Mouse (Mus musculus) heart, embryonic 16.5 days (tissue): ENCODE results near the gene Rbm8a2. TPM values are rescaled to one million over a fixed set of nuclear protein-coding genes. Genes with fewer than 3 reads are reported as not detected.
"Not testable (repeated sequence)": the region's sequence is repeated elsewhere in the genome, so short reads cannot be mapped to it uniquely, and the experiment has no call there.

ENCODE experiments used
- ATAC-seq: fragments of 200-750 bp; cut with Nextera tagmentation; replicated peaks from 2 replicates; pipeline ENCODE4 v1.8.0; 2017; ENCODE audit warnings: moderate number of reproducible peaks; ENCODE audit not compliant: insufficient read depth, low FRiP score; ENCODE audit errors: extremely low read depth
- H3K27ac ChIP-seq: fragments of 300-500 bp; sonication (generic); 2 replicates; pipeline ENCODE4 v1.5.1; 2014; ENCODE audit warnings: mild to moderate bottlenecking, low read length, control low read depth, moderate library complexity
- H3K27me3 ChIP-seq: fragments of 300-500 bp; sonication (generic); 2 replicates; pipeline ENCODE4 v1.6.1; 2014; ENCODE audit warnings: low read length, mixed read lengths; ENCODE audit not compliant: control insufficient read depth, insufficient read depth
- H3K36me3 ChIP-seq: fragments of 300-500 bp; sonication (generic); 2 replicates; pipeline ENCODE4 v1.6.1; 2014; ENCODE audit not compliant: control insufficient read depth, insufficient read depth
- H3K4me1 ChIP-seq: fragments of 300-500 bp; sonication (generic); 2 replicates; pipeline ENCODE4 v1.6.1; 2014; ENCODE audit warnings: low read length, mixed read lengths; ENCODE audit not compliant: control insufficient read depth, insufficient read depth
- H3K4me2 ChIP-seq: fragments of 300-500 bp; sonication (generic); 2 replicates; pipeline ENCODE4 v1.6.1; 2014; ENCODE audit warnings: low read depth, mild to moderate bottlenecking, control low read depth, low read length
- H3K4me3 ChIP-seq: fragments of 300-500 bp; sonication (generic); 2 replicates; pipeline ENCODE4 v1.5.1; 2014; ENCODE audit warnings: mild to moderate bottlenecking, control low read depth, low read length
- H3K9ac ChIP-seq: fragments of 300-500 bp; sonication (generic); 2 replicates; pipeline ENCODE4 v1.6.1; 2014; ENCODE audit warnings: low read length, control low read depth
- H3K9me3 ChIP-seq: fragments of 300-500 bp; sonication (generic); replicated peaks from 2 replicates; pipeline ENCODE4 v1.6.1; 2016; ENCODE audit warnings: low read length; ENCODE audit not compliant: control insufficient read depth
- WGBS: fragments of 180-500 bp; shearing (Covaris S2); extraction: QIAGEN DNeasy Blood & Tissue Kit; methylation state at CpG from one replicate; pipeline ENCODE4 v1.1.7; 2014; 5-methylcytosine and 5-hydroxymethylcytosine counted together
- polyA plus RNA-seq: library from polyadenylated mRNA; unstranded; fragments of >200 nt; fragmentation: Nextera tagmentation; extraction: Ambion mirVana; gene quantifications from 2 replicates; pipeline ENCODE4 v1.2.1, GENCODE M21; 2015

Rbm8a2 gene
- 0.22 and 0.98 TPM in 2 replicates for polyA plus RNA-seq

DNA sequence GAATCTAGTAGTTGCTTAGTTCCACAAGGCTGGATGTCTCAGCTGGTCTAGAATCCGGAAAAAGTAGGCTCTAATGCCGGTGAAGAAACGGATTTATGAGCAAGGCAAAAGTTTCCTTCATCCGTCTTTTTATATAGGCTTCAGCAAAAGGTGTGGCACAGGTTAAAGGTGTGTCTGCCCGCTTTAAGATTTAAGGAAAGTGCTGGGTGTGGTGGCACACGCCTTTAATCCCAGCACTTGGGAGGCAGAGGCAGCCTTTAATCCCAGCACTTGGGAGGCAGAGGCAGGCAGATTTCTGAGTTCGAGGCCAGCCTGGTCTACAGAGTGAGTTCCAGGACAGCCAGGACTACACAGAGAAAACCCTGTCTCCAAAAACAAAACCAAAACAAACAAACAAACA lies at the start of gene Rbm8a2:
Gene Rbm8a2 (minus strand): TSS at position 101 of the 400 bp plus-strand sequence.
- not testable (repeated sequence) for H3K27ac ChIP-seq, H3K36me3 ChIP-seq, H3K4me3 ChIP-seq, H3K9ac ChIP-seq, H3K27me3 ChIP-seq, H3K4me2 ChIP-seq, H3K4me1 ChIP-seq, ATAC-seq, H3K9me3 ChIP-seq
- WGBS, result 88% methylated on average over 7 of the region's 7 CpGs

DNA sequence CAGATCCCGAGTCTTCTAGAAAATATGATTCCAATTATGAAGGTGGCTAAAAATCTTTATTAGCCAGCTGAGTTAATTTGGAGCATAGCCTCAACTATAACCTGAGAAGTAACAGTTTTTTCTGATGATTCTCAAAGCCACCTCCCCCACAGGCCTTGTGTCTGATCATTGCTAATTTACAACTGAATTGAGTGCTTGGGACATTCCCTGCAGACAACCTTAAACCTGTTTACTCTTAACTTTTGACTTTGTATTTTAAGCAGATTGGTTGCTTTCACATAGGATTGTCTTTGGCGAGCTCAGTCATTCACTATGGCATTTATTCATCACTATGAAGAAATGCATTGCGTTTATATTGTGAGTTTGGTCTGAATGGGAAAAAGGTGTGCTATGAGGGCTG lies 49.5 kb upstream of the Rbm8a2 start:
- ATAC-seq, result no peak
- 77% methylated on average over 3 of the region's 3 CpGs for WGBS
- no peaks in the 10 kb centered on the region for H3K9me3 ChIP-seq
- H3K36me3 ChIP-seq, result no peaks in the 10 kb centered on the region
- no peaks in the 10 kb centered on the region for H3K27me3 ChIP-seq
- H3K9ac ChIP-seq, result no peak overlapping the region
- no peak overlapping the region for H3K4me3 ChIP-seq
- H3K27ac ChIP-seq, result no peak overlapping the region
- H3K4me2 ChIP-seq, result no peak overlapping the region
- H3K4me1 ChIP-seq, result no peaks in the 10 kb centered on the region

DNA sequence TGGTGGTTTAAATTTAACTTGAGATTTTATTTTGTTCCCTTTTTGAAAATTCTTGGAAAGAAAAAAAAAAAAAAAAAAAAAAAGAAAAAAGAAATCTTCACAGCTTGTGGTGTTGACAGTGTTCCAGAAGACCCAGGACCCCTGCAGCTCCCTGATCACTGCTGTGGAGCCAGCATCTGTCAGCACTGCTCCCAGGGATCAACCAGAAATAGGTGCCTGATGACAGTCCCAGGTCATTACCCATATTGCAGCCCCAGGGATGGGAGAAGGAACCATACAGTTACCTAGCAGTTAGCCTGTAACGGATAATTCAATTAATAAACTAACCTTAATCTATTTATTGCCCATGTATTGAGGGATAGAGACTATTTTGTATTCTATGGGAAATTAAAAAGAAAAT lies 45.6 kb upstream of the Rbm8a2 start:
- WGBS, result 46% methylated on average over 1 of the region's 1 CpGs
- ATAC-seq, result no peak
- Histone ChIP-seq H3K4me2 (no peak overlapping the region), H3K4me1 (no peaks in the 10 kb centered on the region), H3K4me3 (no peak overlapping the region), H3K9ac (no peak overlapping the region), H3K36me3 (no peaks in the 10 kb centered on the region), H3K27me3 (no peaks in the 10 kb centered on the region), H3K9me3 (no peaks in the 10 kb centered on the region), H3K27ac (no peak overlapping the region)

- Histone ChIP-seq H3K4me2 (no peak overlapping the region), H3K4me3 (no peak overlapping the region), H3K27me3 (no peaks in the 10 kb centered on the region), H3K27ac (no peak overlapping the region), H3K36me3 (no peaks in the 10 kb centered on the region), H3K9ac (no peak overlapping the region), H3K4me1 (no peaks in the 10 kb centered on the region), H3K9me3 (no peaks in the 10 kb centered on the region)
- ATAC-seq, result no peak
- 95% methylated on average over 3 of the region's 3 CpGs for WGBS
Measured at GRCm38 (mm10) chr1:176018523-176018922, 39.6 kb upstream of the Rbm8a2 start.

DNA sequence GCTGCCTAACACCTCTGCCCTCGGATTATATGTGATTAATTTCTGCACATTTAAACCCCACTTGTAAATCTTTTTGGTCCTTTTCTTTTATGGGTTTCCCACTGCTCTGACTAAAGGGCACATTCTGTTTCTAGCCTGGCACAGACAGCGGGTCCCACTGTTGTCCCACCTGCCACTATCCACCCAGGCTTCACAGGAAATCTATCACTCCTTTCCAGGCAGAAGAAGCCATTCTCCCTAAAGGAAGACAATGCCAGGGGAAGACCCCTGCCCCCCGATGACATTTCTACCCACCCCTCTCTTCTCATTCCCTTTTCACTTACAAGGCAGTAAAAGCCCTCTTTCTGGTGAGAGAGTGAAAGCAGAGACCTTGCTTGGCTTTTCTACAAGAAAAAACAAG lies 37.2 kb upstream of the Rbm8a2 start:
- no peaks in the 10 kb centered on the region for H3K4me1 ChIP-seq
- no peaks in the 10 kb centered on the region for H3K27me3 ChIP-seq
- no peak overlapping the region for H3K27ac ChIP-seq
- no peaks in the 10 kb centered on the region for H3K36me3 ChIP-seq
- H3K9me3 ChIP-seq, result no peaks in the 10 kb centered on the region
- H3K4me3 ChIP-seq, result no peak overlapping the region
- WGBS, result 59% methylated on average over 3 of the region's 3 CpGs
- no peak for ATAC-seq
- no peak overlapping the region for H3K9ac ChIP-seq
- H3K4me2 ChIP-seq, result no peak overlapping the region

- Histone ChIP-seq H3K4me1 (no peaks in the 10 kb centered on the region), H3K4me2 (no peak overlapping the region), H3K36me3 (no peaks in the 10 kb centered on the region), H3K9ac (no peak overlapping the region), H3K27me3 (no peaks in the 10 kb centered on the region), H3K4me3 (no peak overlapping the region), H3K27ac (no peak overlapping the region), H3K9me3 (no peaks in the 10 kb centered on the region)
- 68% methylated on average over 3 of the region's 3 CpGs for WGBS
- no peak for ATAC-seq
Measured at GRCm38 (mm10) chr1:176013497-176014268, 34.8 kb upstream of the Rbm8a2 start.

DNA sequence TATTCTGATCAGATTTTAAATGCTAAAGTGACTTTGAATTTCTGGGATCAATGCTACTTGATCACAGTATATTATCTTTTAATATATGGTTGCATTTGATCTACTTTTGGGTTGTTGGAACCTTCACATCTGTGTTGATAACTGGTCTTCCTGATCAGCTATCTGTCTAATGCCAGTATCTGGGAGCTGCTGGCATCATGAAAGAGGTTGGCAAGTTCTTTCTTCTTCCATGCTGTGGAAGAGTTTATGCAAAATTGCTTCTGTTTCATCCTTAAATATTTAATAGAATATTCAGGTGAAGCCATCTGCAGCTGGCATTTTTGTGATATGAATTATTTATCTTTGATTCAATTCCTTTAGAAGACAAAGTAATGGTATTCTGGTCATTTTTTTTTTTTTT lies 32.6 kb upstream of the Rbm8a2 start:
- no peak overlapping the region for H3K27ac ChIP-seq
- no peak for ATAC-seq
- no peak overlapping the region for H3K9ac ChIP-seq
- H3K27me3 ChIP-seq, result no peaks in the 10 kb centered on the region
- no peaks in the 10 kb centered on the region for H3K9me3 ChIP-seq
- no peak overlapping the region for H3K4me2 ChIP-seq
- no peaks in the 10 kb centered on the region for H3K4me1 ChIP-seq
- H3K4me3 ChIP-seq, result no peak overlapping the region
- H3K36me3 ChIP-seq, result no peaks in the 10 kb centered on the region

- H3K9me3 ChIP-seq, result no peaks in the 10 kb centered on the region
- no peak for ATAC-seq
- H3K27ac ChIP-seq, result no peak overlapping the region
- no peaks in the 10 kb centered on the region for H3K27me3 ChIP-seq
- H3K4me1 ChIP-seq, result no peaks in the 10 kb centered on the region
- H3K4me2 ChIP-seq, result no peak overlapping the region
- H3K9ac ChIP-seq, result no peak overlapping the region
- no peak overlapping the region for H3K4me3 ChIP-seq
- H3K36me3 ChIP-seq, result no peaks in the 10 kb centered on the region
Measured at GRCm38 (mm10) chr1:176011072-176011471, 32.2 kb upstream of the Rbm8a2 start.

DNA sequence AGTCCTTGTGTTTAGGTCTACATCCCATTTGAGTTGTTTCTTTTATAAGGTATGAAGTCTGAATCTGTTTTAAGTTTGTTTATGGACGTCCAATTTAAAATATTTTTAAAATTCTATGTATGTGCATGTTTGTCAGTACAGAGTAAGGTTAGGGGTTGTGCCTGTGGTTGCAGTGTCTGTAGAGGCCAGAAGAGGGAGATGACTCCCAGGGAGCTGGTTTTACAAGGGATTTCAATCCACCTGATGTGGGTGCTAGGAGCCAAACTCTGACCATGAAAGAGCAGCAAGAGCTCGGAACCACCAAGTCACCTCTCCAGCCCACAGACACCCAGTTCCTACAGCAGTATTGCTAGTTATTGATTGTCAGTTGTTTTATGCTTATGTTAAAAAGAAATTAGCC lies 29.5 kb upstream of the Rbm8a2 start:
- no peak overlapping the region for H3K4me2 ChIP-seq
- H3K36me3 ChIP-seq, result no peaks in the 10 kb centered on the region
- H3K27ac ChIP-seq, result no peak overlapping the region
- no peaks in the 10 kb centered on the region for H3K4me1 ChIP-seq
- no peaks in the 10 kb centered on the region for H3K9me3 ChIP-seq
- no peaks in the 10 kb centered on the region for H3K27me3 ChIP-seq
- no peak for ATAC-seq
- H3K9ac ChIP-seq, result no peak overlapping the region
- 72% methylated on average over 2 of the region's 2 CpGs for WGBS
- no peak overlapping the region for H3K4me3 ChIP-seq
